Mouse (Mus musculus): ENCODE results near the gene Lrriq1. TPM values are rescaled to one million over a fixed set of nuclear protein-coding genes. Genes with fewer than 3 reads are reported as not detected.

Lrriq1 gene
- not detected for polyA plus RNA-seq (2017; shearing (Covaris generic))

GRCm38 (mm10) chr10:103235707-103236459 is at the start of gene Lrriq1:
Lrriq1 (minus strand) TSS chr10:103236322.
- ATAC-seq: no peak

GRCm38 (mm10) chr10:103253842-103254803 is 18.0 kb upstream of the Lrriq1 start:
- no peak for ATAC-seq

GRCm38 (mm10) chr10:103236460-103236772 is 294 bp upstream of the Lrriq1 start:
- ATAC-seq: no peak

GRCm38 (mm10) chr10:103226646-103227045 is 9.5 kb downstream of the Lrriq1 start:
- no peak for ATAC-seq

- ATAC-seq: no peak
Observed at GRCm38 (mm10) chr10:103194655-103195328, 41.3 kb downstream of the Lrriq1 start.

- no peak for ATAC-seq
Observed at GRCm38 (mm10) chr10:103145769-103146379, 90.2 kb downstream of the Lrriq1 start.

- no peak for ATAC-seq
Observed at GRCm38 (mm10) chr10:103144927-103145768, 91.0 kb downstream of the Lrriq1 start.

GRCm38 (mm10) chr10:103142526-103142925 is 93.6 kb downstream of the Lrriq1 start:
- no peak for ATAC-seq

- ATAC-seq: no peak
Observed at GRCm38 (mm10) chr10:103141532-103141931, 94.6 kb downstream of the Lrriq1 start.

- no peak for ATAC-seq
Observed at GRCm38 (mm10) chr10:103140609-103141008, 95.5 kb downstream of the Lrriq1 start.

GRCm38 (mm10) chr10:103114629-103115028 is 121.5 kb downstream of the Lrriq1 start:
- ATAC-seq: no peak

- ATAC-seq: no peak
Observed at GRCm38 (mm10) chr10:103108090-103108489, 128.0 kb downstream of the Lrriq1 start.

GRCm38 (mm10) chr10:103086101-103086500 is 150.0 kb downstream of the Lrriq1 start:
- ATAC-seq: no peak

- no peak for ATAC-seq
Observed at GRCm38 (mm10) chr10:103049593-103049992, 186.5 kb downstream of the Lrriq1 start.

GRCm38 (mm10) chr10:103046623-103047022 is 189.5 kb downstream of the Lrriq1 start:
- ATAC-seq: no peak

GRCm38 (mm10) chr10:103045019-103045418 is 191.1 kb downstream of the Lrriq1 start:
- no peak for ATAC-seq

GRCm38 (mm10) chr10:103035002-103035640 is 201.0 kb downstream of the Lrriq1 start:
- no peak for ATAC-seq

GRCm38 (mm10) chr10:103030931-103031330 is 205.2 kb downstream of the Lrriq1 start:
- ATAC-seq: no peak

- ATAC-seq: no peak
Observed at GRCm38 (mm10) chr10:103029730-103030490, 206.2 kb downstream of the Lrriq1 start, which contains the start of gene Alx1. Alx1 (minus strand) TSS chr10:103030215.

GRCm38 (mm10) chr10:103029132-103029729 is 206.9 kb downstream of the Lrriq1 start:
- ATAC-seq: no peak
